ENCODE assay signal across 7 mouse cellular contexts in genomic region chr2:39190561-39191056, GRCm38 (mm10). TPM values are rescaled to one million over a fixed set of nuclear protein-coding genes. Genes with fewer than 3 reads are reported as not detected.
DNase-seq lines count a peak whose midpoint lies in the region; ATAC-seq lines count a peak whose summit lies in the region.

Gene Scai, minus strand, starts transcription at chr2:39190734.

- peak within 1 kb of the TSS; percentile 96 for H3K27ac ChIP-seq in intestine, embryonic 15.5 days
- peak within 1 kb of the TSS; percentile 98 for H3K27ac ChIP-seq in midbrain, embryonic 10.5 days (replicated peaks)

- H3K4me1 ChIP-seq in intestine, embryonic 15.5 days (replicated peaks): peaks cover 2% of the 10 kb centered on the region; the same call in 1 of the 2 replicates
- peaks cover 25% of the 10 kb centered on the region for H3K4me1 ChIP-seq in midbrain, embryonic 10.5 days

- WGBS in intestine, embryonic 15.5 days: under 1% methylated on average over 41 of the region's 41 CpGs
- under 1% methylated on average over 41 of the region's 41 CpGs for WGBS in midbrain, embryonic 10.5 days

- H3K4me3 ChIP-seq in intestine, embryonic 15.5 days (replicated peaks): peak within 1 kb of the TSS; percentile 98
- H3K4me3 ChIP-seq in midbrain, embryonic 10.5 days: peak within 1 kb of the TSS; percentile 95

- H3K27me3 ChIP-seq in intestine, embryonic 15.5 days (replicated peaks): no peaks in the 10 kb centered on the region
- no peaks in the 10 kb centered on the region for H3K27me3 ChIP-seq in midbrain, embryonic 10.5 days (ENCODE audit: low read depth, poor library complexity, severe bottlenecking)

- peak within 1 kb of the TSS; percentile 93 for H3K9ac ChIP-seq in intestine, embryonic 15.5 days

- intact Hi-C loops in gastrocnemius, postnatal 36 days (cut with DNase I): loop anchor here (5.0 to 10.0 kb wide), 2 partner anchors 128 to 266 kb away; partner anchors contain the start of gene Nr6a1
- intact Hi-C loops in left cerebral cortex, postnatal 25 days (cut with DNase I): loop anchor here (5.0 kb wide), 2 partner anchors 58 to 123 kb away; partner anchors contain the start of gene Golga1

- H3K4me2 ChIP-seq in intestine, embryonic 15.5 days (replicated peaks): peak within 1 kb of the TSS; percentile 77

- peak; percentile 98 for DNase-seq in adrenal gland, adult 2 months
- DNase-seq in embryo, embryonic 11.5 days (ENCODE audit: low read depth, low spot score): peak; percentile 96
- peak; percentile 93 to 96 for DNase-seq in gastrocnemius, postnatal 36 days
- DNase-seq in left cerebral cortex, postnatal 25 days (ENCODE audit: low spot score in 2 of 2): peak; percentile 99 to 100
- peak; percentile 98 for DNase-seq in midbrain, embryonic 10.5 days (ENCODE audit: low spot score)
- DNase-seq in right cerebral cortex, postnatal 4 days: peak; percentile 94

- no peaks in the 10 kb centered on the region for H3K36me3 ChIP-seq in intestine, embryonic 15.5 days
- peaks cover 20% of the 10 kb centered on the region for H3K36me3 ChIP-seq in midbrain, embryonic 10.5 days

- peak; percentile 100 for ATAC-seq in intestine, embryonic 15.5 days

- H3K9me3 ChIP-seq in intestine, embryonic 15.5 days: no peaks in the 10 kb centered on the region
- no peaks in the 10 kb centered on the region for H3K9me3 ChIP-seq in midbrain, embryonic 10.5 days (replicated peaks)

RNA-seq across cellular contexts. Expression of gene Scai, which starts in this region (rescaled TPM):
- 10 to 100 TPM in 1 of 2 experiments, 1 to 10 TPM in 1; 5.9 to 10.2 TPM for total RNA-seq in adrenal gland, adult 2 months (2021)
- polyA plus RNA-seq in adrenal gland, adult 2 months (2012; rRNA removed): 0.81 and 2.0 TPM in 2 replicates
- 1 to 10 TPM; 2.7 to 2.8 TPM for total RNA-seq in gastrocnemius, postnatal 36 days (2021)
- 6.2 and 6.7 TPM in 2 replicates for polyA plus RNA-seq in intestine, embryonic 15.5 days (2015; fragmentation: Nextera tagmentation; extraction: Ambion mirVana)
- 10 to 100 TPM; 64.2 to 67.2 TPM for total RNA-seq in left cerebral cortex, postnatal 25 days (2021)
- polyA plus RNA-seq in midbrain, embryonic 10.5 days (2016; fragmentation: Nextera tagmentation; extraction: Ambion mirVana): 9.3 and 10.5 TPM in 2 replicates

Comparison
In these comparisons a context has a peak if more than half of its experiments do, and no peak if none do; other contexts are left out.
1. Peak in every context shown above with its lines: DNase-seq, ATAC-seq, H3K4me3 ChIP-seq and H3K27ac ChIP-seq.
2. RNA of gene Scai (total RNA-seq): 64.2 to 67.2 TPM in left cerebral cortex, postnatal 25 days; 5.9 to 10.2 TPM in adrenal gland, adult 2 months and 2.7 to 2.8 TPM in gastrocnemius, postnatal 36 days; every median in the first group is over 4 times any median in the second.